Comparison of ENCODE assay signal across 21 mouse cellular contexts in the genomic region with DNA sequence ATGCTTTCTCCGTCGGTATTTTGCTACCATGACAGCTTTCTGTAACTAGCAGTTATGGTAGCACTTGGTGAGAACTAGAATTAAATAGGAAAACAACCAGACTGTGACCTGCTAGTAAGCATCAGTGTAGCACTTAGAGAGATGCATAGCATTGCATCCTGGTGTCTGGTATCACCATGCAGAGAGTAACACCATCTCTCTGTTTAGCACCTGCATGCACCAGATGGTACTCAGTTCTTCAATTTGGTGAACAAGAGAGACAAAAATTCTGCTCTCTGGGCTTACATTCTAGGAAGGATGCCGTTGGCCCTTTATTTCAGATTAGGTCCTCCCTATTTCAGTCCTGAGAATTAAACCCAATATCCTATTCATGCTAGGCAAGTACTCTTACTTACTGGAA.
DNase-seq lines count a peak whose midpoint lies in the region; ATAC-seq and TF ChIP-seq lines count a peak whose summit lies in the region.
"Had no signal": no experiment of that assay in that cellular context is flagged by ENCODE, and none has a peak within 500 bp of the region (broad histone marks: within the 10 kb centered on the region; RNA-seq: fewer than 3 reads in every experiment).

No protein-coding gene starts in this region.

- DNase-seq in cerebellum, adult 18-20 months: peak; percentile 52 to 60
- no peak for DNase-seq in cerebellum, postnatal 10 days
- DNase-seq in frontal cortex, postnatal 10 days (ENCODE audit: low spot score in 2 of 2): no peak
- peak; percentile 37 to 42 for DNase-seq in layer of hippocampus, adult 2 months (ENCODE audit: low spot score in 2 of 2)
- no peak for DNase-seq in layer of hippocampus, postnatal 25 days (ENCODE audit: extremely low spot score in 1 of 2, low spot score in 1 of 2)
- DNase-seq: adrenal gland, postnatal 14 days; gastrocnemius, postnatal 10 days; heart, postnatal 10 days; heart, postnatal 4 days; kidney, adult 8-10 months had no signal

- no peak for TF ChIP-seq CTCF in layer of hippocampus, adult 2 months (conservative IDR thresholded peaks at IDR 0.05)

- ATAC-seq in frontal cortex, adult (ENCODE audit: low TSS enrichment): peak; percentile 81
- 0 out of 2 replicates have a peak, but pooled peaks have one; percentile 8 for ATAC-seq in granulocyte monocyte progenitor cell, adult 5-6 weeks (replicated peaks; ENCODE audit: poor library complexity, severe bottlenecking)
- ATAC-seq: activated CD4-positive, CD25-positive, alpha-beta regulatory T cell, adult 4 months; forebrain, embryonic 16.5 days; hindbrain, embryonic 16.5 days; inflammation-experienced regulatory T-cells, adult 6 months; intestine, postnatal 0 days; Patski had no signal

- no peak overlapping the region for H3K4me3 ChIP-seq in layer of hippocampus, adult 2 months
- H3K4me3 ChIP-seq: embryonic facial prominence, embryonic 13.5 days; forebrain, embryonic 12.5 days; hindbrain, embryonic 12.5 days had no signal

- peak overlapping the region; percentile 81 for H3K27ac ChIP-seq in layer of hippocampus, adult 2 months
- H3K27ac ChIP-seq: embryonic facial prominence, embryonic 13.5 days; forebrain, embryonic 12.5 days; hindbrain, embryonic 12.5 days had no signal

Comparison
In these comparisons a context has a peak if more than half of its experiments do, and no peak if none do; other contexts are left out.
1. DNase-seq: peak in cerebellum, adult 18-20 months (2 of 2) and layer of hippocampus, adult 2 months (2 of 2); none in cerebellum, postnatal 10 days (0 of 2), frontal cortex, postnatal 10 days (0 of 2) and layer of hippocampus, postnatal 25 days (0 of 2).